Mouse (Mus musculus): ENCODE results near the gene Lrmda. TPM values are rescaled to one million over a fixed set of nuclear protein-coding genes. Genes with fewer than 3 reads are reported as not detected.
A peak's percentile ranks its signal among the peaks of the same experiment; 100 is the strongest.

Gene Lrmda
- total RNA-seq, 4 experiments from 2014 or later = 1.8 to 3.0 (median 2.4) TPM

- no peak for DNase-seq (ENCODE audit: low spot score)
Measured at GRCm38 (mm10) chr14:22847011-22847786, 827.7 kb downstream of the Lrmda start.

GRCm38 (mm10) chr14:22849108-22849507 lies 829.6 kb downstream of the Lrmda start:
- DNase-seq (ENCODE audit: low spot score) = peak; percentile 57

- no peak for DNase-seq (ENCODE audit: low spot score)
Measured at GRCm38 (mm10) chr14:22860631-22861030, 841.1 kb downstream of the Lrmda start.

- no peak for DNase-seq (ENCODE audit: low spot score)
Measured at GRCm38 (mm10) chr14:22864132-22864531, 844.6 kb downstream of the Lrmda start.

- DNase-seq (ENCODE audit: low spot score) = no peak
Measured at GRCm38 (mm10) chr14:22874584-22874983, 855.1 kb downstream of the Lrmda start.

- DNase-seq (ENCODE audit: low spot score) = no peak
Measured at GRCm38 (mm10) chr14:22887182-22887581, 867.7 kb downstream of the Lrmda start.

GRCm38 (mm10) chr14:22899312-22899711 lies 879.8 kb downstream of the Lrmda start:
- DNase-seq (ENCODE audit: low spot score) = no peak

GRCm38 (mm10) chr14:22902116-22902515 lies 882.6 kb downstream of the Lrmda start:
- DNase-seq (ENCODE audit: low spot score) = no peak

- no peak for DNase-seq (ENCODE audit: low spot score)
Measured at GRCm38 (mm10) chr14:22902914-22903313, 883.4 kb downstream of the Lrmda start.

GRCm38 (mm10) chr14:22905741-22906667 lies 886.5 kb downstream of the Lrmda start:
- DNase-seq (ENCODE audit: low spot score) = peak; percentile 26

- peak; percentile 23 for DNase-seq (ENCODE audit: low spot score)
Measured at GRCm38 (mm10) chr14:22906716-22907115, 887.2 kb downstream of the Lrmda start.

- DNase-seq (ENCODE audit: low spot score) = no peak
Measured at GRCm38 (mm10) chr14:22907221-22907620, 887.7 kb downstream of the Lrmda start.

- DNase-seq (ENCODE audit: low spot score) = no peak
Measured at GRCm38 (mm10) chr14:22908006-22908405, 888.5 kb downstream of the Lrmda start.

- no peak for DNase-seq (ENCODE audit: low spot score)
Measured at GRCm38 (mm10) chr14:22915463-22915862, 896.0 kb downstream of the Lrmda start.

- DNase-seq (ENCODE audit: low spot score) = no peak
Measured at GRCm38 (mm10) chr14:22918499-22918898, 899.0 kb downstream of the Lrmda start.

GRCm38 (mm10) chr14:22918931-22919330 lies 899.4 kb downstream of the Lrmda start:
- no peak for DNase-seq (ENCODE audit: low spot score)

- no peak for DNase-seq (ENCODE audit: low spot score)
Measured at GRCm38 (mm10) chr14:22921152-22921551, 901.6 kb downstream of the Lrmda start.

GRCm38 (mm10) chr14:22921796-22922195 lies 902.3 kb downstream of the Lrmda start:
- DNase-seq (ENCODE audit: low spot score) = peak; percentile 25

GRCm38 (mm10) chr14:22922571-22922970 lies 903.1 kb downstream of the Lrmda start:
- DNase-seq (ENCODE audit: low spot score) = no peak

- DNase-seq (ENCODE audit: low spot score) = no peak
Measured at GRCm38 (mm10) chr14:22923251-22923650, 903.7 kb downstream of the Lrmda start.

- no peak for DNase-seq (ENCODE audit: low spot score)
Measured at GRCm38 (mm10) chr14:22928263-22928662, 908.8 kb downstream of the Lrmda start.

- no peak for DNase-seq (ENCODE audit: low spot score)
Measured at GRCm38 (mm10) chr14:22928683-22929082, 909.2 kb downstream of the Lrmda start.

- DNase-seq (ENCODE audit: low spot score) = no peak
Measured at GRCm38 (mm10) chr14:22929585-22929984, 910.1 kb downstream of the Lrmda start.

Measured in heart, adult 8-10 months (tissue).